Mouse (Mus musculus) bone marrow, adult 2 months (tissue): ENCODE measurements around the gene Tac1. TPM values are rescaled to one million over a fixed set of nuclear protein-coding genes. Genes with fewer than 3 reads are reported as not detected.
"Not testable (repeated sequence)": the region's sequence is repeated elsewhere in the genome, so short reads cannot be mapped to it uniquely, and the experiment has no call there.

Source experiments
- H3K27ac ChIP-seq: fragments of 200-500 bp; 2 replicates; pipeline ENCODE4 v1.5.1; 2012; ENCODE audit warnings: low read depth, mild to moderate bottlenecking, control low read depth, inconsistent platforms, low read length; ENCODE audit not compliant: control insufficient read depth, poor library complexity, insufficient read depth
- H3K4me1 ChIP-seq: fragments of 200-500 bp; 2 replicates; pipeline ENCODE4 v1.6.1; 2011; ENCODE audit warnings: low read length; ENCODE audit not compliant: control insufficient read depth, insufficient read depth
- H3K4me3 ChIP-seq: fragments of 200-500 bp; replicated peaks from 2 replicates; pipeline ENCODE3; 2011; ENCODE audit warnings: mild to moderate bottlenecking, low read depth, low read length, control low read depth; ENCODE audit not compliant: control insufficient read depth
- CTCF ChIP-seq: fragments of 200-500 bp; IDR thresholded peaks from 2 replicates; pipeline ENCODE4 v1.5.1; 2011; ENCODE audit warnings: low read length, control low read depth; ENCODE audit not compliant: control insufficient read depth, insufficient read depth
- POLR2A ChIP-seq: fragments of 200-500 bp; IDR thresholded peaks from 2 replicates; pipeline ENCODE4 v1.6.1; 2011; ENCODE audit warnings: low read depth, mild to moderate bottlenecking, control low read depth, low read length, borderline replicate concordance; ENCODE audit not compliant: control insufficient read depth
- WGBS: fragments of 180-500 bp; shearing (Covaris S2); methylation state at CpG from one replicate; pipeline ENCODE4 v1.1.7; 2018; 5-methylcytosine and 5-hydroxymethylcytosine counted together
- polyA plus RNA-seq: library from polyadenylated mRNA; stranded (reverse); fragments of >200 nt; gene quantifications from 2 replicates; pipeline ENCODE4 v1.2.4, GENCODE M21; 2011; ENCODE audit warnings: low replicate concordance; ENCODE audit not compliant: missing spikeins, insufficient read depth, insufficient read length

Tac1 gene
- polyA plus RNA-seq: not detected in 2 replicates

DNA sequence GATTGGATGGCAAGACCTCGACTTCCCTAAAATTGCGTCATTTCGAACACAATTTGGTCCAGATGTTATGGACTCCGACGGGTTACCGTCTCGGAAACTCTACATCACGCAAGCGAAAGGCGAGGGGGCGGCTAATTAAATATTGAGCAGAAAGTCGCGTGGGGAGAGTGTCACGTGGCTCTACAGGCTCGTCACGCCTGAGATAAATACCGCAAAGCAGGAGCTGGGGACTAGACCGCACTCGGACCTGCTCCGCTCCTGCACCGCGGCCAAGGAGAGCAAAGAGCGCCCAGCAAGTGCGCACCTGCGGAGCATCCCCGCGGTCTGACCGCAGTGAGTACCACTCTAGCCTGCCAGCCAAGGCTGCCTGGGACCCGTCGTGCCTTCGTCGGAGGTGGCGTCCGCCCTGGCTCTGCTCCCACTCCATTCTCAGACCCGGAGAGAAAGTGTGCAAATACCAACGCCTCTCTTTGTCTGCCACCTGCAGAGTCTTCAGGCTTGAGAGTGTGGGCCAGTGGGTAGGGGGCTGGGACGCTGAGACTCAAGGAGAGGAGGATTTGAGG lies at the start of gene Tac1:
TSS of gene Tac1 (plus strand) at position 51 of the 563 bp plus-strand sequence.
- TF ChIP-seq POLR2A (no peak), CTCF (no peak)
- Histone ChIP-seq H3K4me1 (no peaks in the 10 kb centered on the region), H3K4me3 (no peak within 1 kb of the TSS), H3K27ac (no peak within 1 kb of the TSS)
- whole genome bisulfite sequencing: 2% methylated on average over 37 of the region's 37 CpGs

DNA sequence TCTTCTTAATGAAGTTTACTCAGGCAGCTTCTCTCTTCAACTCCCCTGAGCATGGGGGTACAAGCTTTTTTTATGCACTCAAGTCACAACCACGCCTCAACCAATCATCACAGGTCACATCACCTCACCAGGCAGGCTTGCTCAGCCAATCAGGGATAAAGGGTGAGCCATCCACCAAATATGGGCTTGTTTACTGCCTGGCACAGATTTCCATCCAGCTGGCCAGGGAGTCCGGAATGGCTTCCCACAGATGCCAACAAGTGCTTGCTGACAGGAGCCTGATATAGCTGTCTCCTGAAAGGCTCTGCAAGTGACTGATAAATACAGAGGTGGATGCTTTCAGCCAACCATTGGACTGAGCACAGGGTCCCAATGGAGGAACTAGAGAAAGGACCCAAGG lies 11.2 kb upstream of the Tac1 start:
- H3K27ac ChIP-seq, H3K4me3 ChIP-seq, H3K4me1 ChIP-seq: not testable (repeated sequence)
- WGBS: 64% methylated on average over 2 of the region's 2 CpGs

DNA sequence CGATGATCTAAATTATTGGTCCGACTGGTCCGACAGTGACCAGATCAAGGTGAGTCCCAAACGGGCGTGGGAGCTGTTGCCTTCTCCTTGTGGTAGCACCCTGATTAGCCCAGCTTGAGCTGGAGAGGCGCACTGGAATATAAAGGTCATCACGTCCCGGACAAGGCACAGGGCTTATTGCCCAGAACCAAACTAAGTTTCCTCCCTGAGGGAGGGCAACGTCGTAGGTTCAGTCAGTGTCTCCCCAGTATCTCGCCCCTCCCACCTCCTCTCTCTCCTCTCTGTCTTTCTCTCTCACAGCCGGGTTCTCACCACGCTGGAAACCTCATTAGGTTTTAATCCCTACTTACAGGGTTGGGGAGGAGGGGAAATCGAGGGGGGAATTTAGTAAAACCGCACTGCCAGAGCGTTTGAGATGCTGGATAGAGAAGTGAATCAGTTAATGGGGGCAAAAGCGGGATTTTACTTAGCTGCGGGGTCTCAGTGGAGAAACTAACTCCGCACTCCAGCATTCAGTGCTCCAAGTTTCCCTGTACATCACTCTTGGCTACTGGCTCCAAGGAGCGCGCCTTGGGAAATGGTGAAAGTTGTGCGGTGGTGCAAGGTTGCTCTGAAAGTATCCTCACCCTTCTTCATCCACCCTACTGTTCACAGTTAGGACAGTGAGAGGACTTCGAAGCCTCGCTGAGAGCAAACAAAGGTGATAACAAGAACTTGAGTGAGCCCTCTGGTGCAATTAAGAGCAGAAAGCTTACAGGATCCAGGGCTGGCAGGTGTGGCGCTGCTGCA lies 1.2 kb downstream of the Tac1 start:
- no peak for TF ChIP-seq POLR2A
- TF ChIP-seq CTCF: no peak
- Histone ChIP-seq H3K4me3 (no peak overlapping the region), H3K4me1 (no peaks in the 10 kb centered on the region), H3K27ac (no peak overlapping the region)
- 6% methylated on average over 25 of the region's 25 CpGs for WGBS

DNA sequence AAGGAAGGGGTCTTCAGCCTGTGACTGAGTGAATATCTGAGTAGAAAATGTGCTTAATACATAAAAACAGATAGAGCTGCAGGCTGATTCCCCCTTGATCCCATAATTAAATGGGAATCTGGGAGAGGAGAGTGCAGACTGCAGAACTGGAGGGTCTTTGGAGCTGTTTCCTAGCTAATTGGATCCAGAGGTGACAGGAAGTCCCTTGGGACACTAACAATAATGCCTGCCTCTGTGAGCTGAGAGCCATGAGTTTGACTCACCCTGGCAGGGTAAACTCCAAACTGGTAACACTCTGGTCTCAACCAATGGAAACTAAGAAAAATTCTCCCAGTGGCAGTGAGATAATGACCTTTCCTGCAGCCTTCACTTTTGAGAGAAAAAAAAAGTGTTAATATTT lies 3.5 kb downstream of the Tac1 start:
- H3K4me1 ChIP-seq: no peaks in the 10 kb centered on the region
- TF ChIP-seq CTCF: no peak
- TF ChIP-seq POLR2A: no peak
- no peak overlapping the region for H3K4me3 ChIP-seq
- H3K27ac ChIP-seq: no peak overlapping the region

DNA sequence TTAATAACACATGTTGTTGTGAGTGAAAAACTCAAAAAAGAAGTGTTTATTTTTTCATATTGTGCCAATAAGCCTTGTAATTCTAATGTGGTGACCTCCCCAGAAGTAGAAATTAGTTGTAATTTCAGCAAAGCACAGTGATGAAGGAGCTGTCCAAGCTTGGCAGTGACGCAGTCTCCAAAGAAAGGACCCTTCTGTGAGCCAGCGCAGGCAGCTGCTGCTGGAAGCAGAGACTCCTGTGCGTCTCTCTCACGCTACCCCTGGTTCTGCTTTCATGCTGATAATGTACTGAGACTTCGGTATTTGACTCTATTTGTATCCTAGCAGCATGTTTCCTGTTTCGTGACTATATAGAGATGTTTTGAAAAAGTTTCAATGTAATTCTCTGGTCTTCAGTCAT lies 7.8 kb downstream of the Tac1 start:
- TF ChIP-seq CTCF (no peak), POLR2A (no peak)
- no peaks in the 10 kb centered on the region for H3K4me1 ChIP-seq
- WGBS: 60% methylated on average over 6 of the region's 6 CpGs
- H3K27ac ChIP-seq: no peak overlapping the region
- no peak overlapping the region for H3K4me3 ChIP-seq

DNA sequence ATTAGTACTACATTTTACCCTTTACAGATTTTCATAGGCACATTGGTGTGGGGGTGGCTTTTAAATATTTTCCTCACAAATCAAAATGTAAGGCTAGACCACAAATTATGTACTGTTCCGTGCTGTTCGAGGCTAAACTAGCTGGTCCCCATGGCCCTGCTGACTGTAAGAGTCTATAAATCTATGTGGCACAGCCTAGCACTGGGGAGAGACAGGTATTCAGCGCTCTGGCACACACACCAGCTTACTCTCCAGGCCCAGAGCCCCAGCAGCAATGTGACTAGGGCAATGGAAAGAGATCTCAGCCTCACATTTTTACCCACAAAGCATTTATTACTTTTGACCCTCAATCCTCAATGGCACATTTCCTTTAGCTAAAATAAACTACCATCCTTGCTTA lies 9.9 kb downstream of the Tac1 start:
- WGBS: 62% methylated on average over 3 of the region's 3 CpGs
- no peak overlapping the region for H3K27ac ChIP-seq
- H3K4me3 ChIP-seq: no peak overlapping the region
- H3K4me1 ChIP-seq: no peaks in the 10 kb centered on the region
- TF ChIP-seq POLR2A: no peak
- no peak for TF ChIP-seq CTCF

DNA sequence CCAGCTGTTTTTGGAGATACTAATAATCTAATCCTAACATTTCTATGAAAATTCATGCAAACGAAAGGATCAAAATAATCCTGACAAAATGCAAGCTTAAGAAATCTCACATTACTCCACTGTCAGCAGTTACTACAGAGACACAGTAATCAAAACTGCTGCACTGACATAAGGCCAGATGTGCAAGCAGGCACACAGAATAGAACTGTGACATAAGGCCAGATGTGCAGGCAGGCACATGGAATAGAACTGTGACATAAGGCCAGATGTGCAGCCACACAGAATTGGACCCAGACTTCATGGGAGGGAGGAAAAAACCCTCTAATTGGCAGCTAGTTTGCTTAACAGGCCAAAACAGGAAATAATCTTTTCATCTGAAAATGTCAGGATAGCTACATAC lies 16.5 kb downstream of the Tac1 start:
- 67% methylated on average over 1 of the region's 1 CpGs for WGBS
- Histone ChIP-seq H3K4me3 (no peak overlapping the region), H3K27ac (no peak overlapping the region), H3K4me1 (no peaks in the 10 kb centered on the region)
- TF ChIP-seq CTCF (no peak), POLR2A (no peak)

DNA sequence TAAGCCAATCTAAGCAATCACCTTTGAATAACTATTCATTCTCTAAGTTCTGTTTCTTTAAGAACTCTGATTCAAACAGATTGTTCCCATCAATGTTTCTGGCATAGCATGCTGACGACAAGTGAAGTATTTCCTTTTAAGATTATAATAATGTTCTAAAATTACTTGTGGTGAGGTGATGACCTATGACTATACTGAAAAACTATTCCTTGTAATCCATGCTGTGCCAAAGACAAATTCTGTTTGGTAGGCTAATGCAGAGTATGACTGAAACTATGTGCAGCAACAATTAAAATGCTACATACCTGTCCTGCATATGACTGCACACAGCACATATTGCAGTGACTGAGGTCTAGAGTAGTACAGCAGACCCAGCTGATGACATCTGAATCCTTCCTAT lies 23.4 kb downstream of the Tac1 start:
- 55% methylated on average over 1 of the region's 1 CpGs for WGBS
- Histone ChIP-seq H3K27ac (no peak overlapping the region), H3K4me3 (no peak overlapping the region), H3K4me1 (no peaks in the 10 kb centered on the region)
- TF ChIP-seq CTCF (no peak), POLR2A (no peak)
